Mouse (Mus musculus) hindbrain, postnatal 0 days (tissue): ENCODE measurements at regions not wholly inside any gene's neighbourhood (a gene's known extent, or its start where the extent isn't known, plus 50 kb on each side); places are given as distances from the start of the nearest gene placed in this dataset.
A peak's percentile ranks its signal among the peaks of the same experiment; 100 is the strongest.

Experiments
- ATAC-seq: fragments of 200-750 bp; cut with Nextera tagmentation; 2 replicates; pipeline ENCODE4 v1.8.0; 2017; ENCODE audit warnings: mild to moderate bottlenecking, moderate TSS enrichment, moderate library complexity
- DNase-seq: peaks from one replicate; pipeline ENCODE4 v3.0.0-alpha.2; 2015; ENCODE audit warnings: low spot score
- H3K27ac ChIP-seq: fragments of 300-500 bp; sonication (generic); 2 replicates; pipeline ENCODE4 v1.5.1; 2014; ENCODE audit warnings: mild to moderate bottlenecking
- H3K27me3 ChIP-seq: fragments of 300-500 bp; sonication (generic); 2 replicates; pipeline ENCODE4 v1.6.1; 2014; ENCODE audit warnings: low read length, mixed read lengths; ENCODE audit not compliant: insufficient read depth
- H3K36me3 ChIP-seq: fragments of 300-500 bp; sonication (generic); 2 replicates; pipeline ENCODE4 v1.6.1; 2014; ENCODE audit warnings: low read length, mixed read lengths; ENCODE audit not compliant: insufficient read depth
- H3K4me1 ChIP-seq: fragments of 300-500 bp; sonication (generic); 2 replicates; pipeline ENCODE4 v1.6.1; 2014; ENCODE audit warnings: antibody characterized with exemption, low read length, mixed read lengths; ENCODE audit not compliant: insufficient read depth
- H3K4me2 ChIP-seq: fragments of 300-500 bp; sonication (generic); 2 replicates; pipeline ENCODE4 v1.6.1; 2014; ENCODE audit warnings: low read depth, mild to moderate bottlenecking, low read length, moderate library complexity, mixed read lengths
- H3K4me3 ChIP-seq: fragments of 300-500 bp; sonication (generic); 2 replicates; pipeline ENCODE4 v1.5.1; 2014; ENCODE audit warnings: low read length
- H3K9ac ChIP-seq: fragments of 300-500 bp; sonication (generic); replicated peaks from 2 replicates; pipeline ENCODE4 v1.6.1; 2014; ENCODE audit warnings: mild to moderate bottlenecking, low read length, moderate library complexity, mixed read lengths
- H3K9me3 ChIP-seq: fragments of 300-500 bp; sonication (generic); 2 replicates; pipeline ENCODE4 v1.6.1; 2016; ENCODE audit warnings: low read length, mixed read lengths
- CTCF ChIP-seq: IDR thresholded peaks from 2 replicates; pipeline ENCODE4 v1.5.1; 2016; ENCODE audit warnings: antibody characterized with exemption, control low read depth, low read depth
- WGBS: fragments of 180-500 bp; shearing (Covaris S2); extraction: QIAGEN DNeasy Blood & Tissue Kit; methylation state at CpG from one replicate; pipeline ENCODE4 v1.1.7; 2014; 5-methylcytosine and 5-hydroxymethylcytosine counted together

DNA sequence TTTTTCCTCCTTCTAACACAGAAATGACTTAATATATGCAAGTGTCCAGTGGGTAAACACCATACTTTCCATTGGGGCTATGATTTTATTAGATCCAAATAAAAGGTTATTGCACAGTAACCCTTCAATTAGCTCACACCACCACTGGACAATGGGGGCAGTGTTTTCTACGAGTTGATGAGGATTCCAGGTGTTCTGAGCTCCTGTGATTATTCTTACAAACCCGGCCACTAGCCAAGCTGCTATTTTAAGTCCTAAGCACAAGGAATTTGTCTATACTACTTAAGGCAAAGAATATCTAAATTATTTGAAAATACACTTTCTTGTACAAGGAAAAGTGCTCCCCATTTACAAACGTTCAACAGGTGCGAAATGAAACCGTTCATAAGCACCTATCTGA lies 2379.9 kb upstream of the Gm7489 start:
- TF ChIP-seq CTCF: no peak
- no peaks in the 10 kb centered on the region for H3K36me3 ChIP-seq
- 89% methylated on average over 5 of the region's 5 CpGs for WGBS
- no peak overlapping the region for H3K9ac ChIP-seq
- H3K9me3 ChIP-seq: no peaks in the 10 kb centered on the region
- ATAC-seq (no peak), DNase-seq (no peak)
- H3K4me2 ChIP-seq: no peak overlapping the region
- H3K27me3 ChIP-seq: no peaks in the 10 kb centered on the region
- H3K27ac ChIP-seq: no peak overlapping the region
- no peaks in the 10 kb centered on the region for H3K4me1 ChIP-seq
- no peak overlapping the region for H3K4me3 ChIP-seq

DNA sequence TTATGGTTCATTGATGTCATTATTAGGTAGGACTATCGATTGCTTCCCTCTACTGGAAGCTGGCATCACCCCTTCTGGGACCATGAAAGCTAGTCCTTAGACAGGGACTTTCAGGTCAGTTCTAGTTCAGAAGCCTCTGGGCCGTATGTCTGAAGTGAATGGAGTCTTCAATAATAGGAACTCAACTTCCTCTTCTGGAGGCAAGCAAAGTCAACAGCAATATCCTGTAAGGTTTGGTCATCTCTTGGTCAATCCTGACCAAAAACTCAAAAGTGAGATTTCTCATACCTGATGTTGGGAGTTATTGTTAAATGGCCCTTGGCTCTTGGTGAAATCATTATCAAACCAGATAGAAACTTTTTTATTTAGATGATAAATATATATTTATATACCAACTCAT lies 2377.6 kb upstream of the Gm7489 start:
- TF ChIP-seq CTCF: no peak
- no peak for DNase-seq
- 87% methylated on average over 2 of the region's 2 CpGs for WGBS
- ATAC-seq: no peak
- H3K27me3 ChIP-seq: no peaks in the 10 kb centered on the region
- no peaks in the 10 kb centered on the region for H3K36me3 ChIP-seq
- no peaks in the 10 kb centered on the region for H3K4me1 ChIP-seq
- no peak overlapping the region for H3K9ac ChIP-seq
- H3K9me3 ChIP-seq: no peaks in the 10 kb centered on the region
- H3K27ac ChIP-seq: no peak overlapping the region
- no peak overlapping the region for H3K4me3 ChIP-seq
- H3K4me2 ChIP-seq: no peak overlapping the region

DNA sequence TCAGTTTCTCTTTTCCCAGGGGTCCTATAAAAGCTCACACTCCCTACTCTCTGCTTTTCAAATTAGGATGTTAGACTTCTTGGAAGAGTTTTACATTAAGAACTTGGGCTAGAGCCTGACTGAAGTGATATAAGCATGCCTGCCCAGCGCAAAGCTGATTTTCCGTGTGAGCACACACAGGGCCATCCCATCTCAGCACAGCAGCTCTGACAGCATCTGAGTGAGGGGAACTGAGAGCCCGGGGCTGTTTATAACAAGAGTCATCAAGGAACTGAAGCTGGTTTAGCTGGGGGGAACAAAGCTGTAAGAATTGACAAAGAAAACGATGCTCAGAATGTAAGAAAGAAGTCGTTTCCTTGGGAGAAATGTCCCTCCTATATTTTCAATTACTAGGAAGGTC lies 2373.4 kb upstream of the Gm7489 start:
- peak; percentile 7 for DNase-seq
- no peak for ATAC-seq

DNA sequence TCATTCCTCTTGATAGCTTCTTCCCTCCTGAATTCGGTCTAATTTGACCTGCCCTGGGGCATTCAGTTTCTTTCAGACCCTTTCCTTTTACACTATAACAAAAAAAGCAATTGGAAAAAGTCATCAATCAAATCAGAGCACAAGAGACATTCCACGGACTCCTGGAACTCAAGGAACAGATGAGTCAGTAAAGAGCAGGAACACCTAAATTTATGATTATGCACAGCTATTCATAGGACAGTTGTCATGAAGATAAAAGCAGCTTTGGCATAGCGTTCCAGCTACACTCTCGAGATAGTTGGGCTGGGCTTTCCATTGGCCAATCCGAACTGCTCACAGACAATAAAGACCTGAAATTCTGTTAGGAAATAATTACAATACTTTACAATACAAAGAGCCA lies 2348.4 kb upstream of the Gm7489 start:
- no peak for TF ChIP-seq CTCF
- no peaks in the 10 kb centered on the region for H3K36me3 ChIP-seq
- no peak overlapping the region for H3K9ac ChIP-seq
- WGBS: 36% methylated on average over 5 of the region's 5 CpGs
- DNase-seq (no peak), ATAC-seq (no peak)
- H3K4me2 ChIP-seq: no peak overlapping the region
- H3K27ac ChIP-seq: no peak overlapping the region
- no peaks in the 10 kb centered on the region for H3K4me1 ChIP-seq
- H3K9me3 ChIP-seq: no peaks in the 10 kb centered on the region
- H3K4me3 ChIP-seq: no peak overlapping the region
- no peaks in the 10 kb centered on the region for H3K27me3 ChIP-seq

More for the DNA sequence above, 2373.4 kb upstream of the Gm7489 start:
- Histone ChIP-seq H3K4me1 (no peaks in the 10 kb centered on the region), H3K36me3 (no peaks in the 10 kb centered on the region), H3K9ac (no peak overlapping the region), H3K4me2 (no peak overlapping the region), H3K9me3 (no peaks in the 10 kb centered on the region), H3K27me3 (no peaks in the 10 kb centered on the region), H3K27ac (no peak overlapping the region), H3K4me3 (no peak overlapping the region)
- no peak for TF ChIP-seq CTCF
- 35% methylated on average over 5 of the region's 5 CpGs for WGBS

DNA sequence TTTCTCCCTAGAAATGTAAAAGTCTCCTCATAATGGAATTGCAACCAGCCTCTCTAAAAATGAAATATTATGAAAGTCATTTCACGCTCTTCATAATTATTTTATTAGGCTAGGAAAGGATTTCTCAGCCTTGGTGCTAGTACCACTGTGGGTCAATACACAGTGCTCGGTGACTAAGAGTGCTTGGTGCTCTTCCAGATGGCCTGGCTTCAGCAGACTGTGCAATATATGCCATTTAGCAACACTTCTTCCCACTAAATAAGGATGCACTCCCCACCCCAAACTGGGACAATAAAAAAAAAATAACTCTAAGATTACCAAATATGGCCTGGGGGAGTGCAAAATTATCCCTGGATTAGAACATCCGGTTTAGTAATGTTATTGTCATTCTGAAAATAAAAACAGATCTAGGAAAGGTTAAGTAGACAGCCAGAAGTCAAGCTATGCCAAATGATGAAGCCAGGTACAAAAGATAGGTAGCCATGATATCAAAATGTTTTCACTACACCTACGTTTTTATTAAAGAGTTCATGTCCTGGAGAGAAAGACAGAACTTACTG lies 2333.4 kb upstream of the Gm7489 start:
- Histone ChIP-seq H3K36me3 (no peaks in the 10 kb centered on the region), H3K27me3 (no peaks in the 10 kb centered on the region), H3K4me2 (no peak overlapping the region), H3K27ac (no peak overlapping the region), H3K9ac (no peak overlapping the region), H3K4me3 (no peak overlapping the region), H3K4me1 (no peaks in the 10 kb centered on the region), H3K9me3 (no peaks in the 10 kb centered on the region)
- ATAC-seq (no peak), DNase-seq (no peak)
- TF ChIP-seq CTCF: no peak
- WGBS: 84% methylated on average over 4 of the region's 4 CpGs

DNA sequence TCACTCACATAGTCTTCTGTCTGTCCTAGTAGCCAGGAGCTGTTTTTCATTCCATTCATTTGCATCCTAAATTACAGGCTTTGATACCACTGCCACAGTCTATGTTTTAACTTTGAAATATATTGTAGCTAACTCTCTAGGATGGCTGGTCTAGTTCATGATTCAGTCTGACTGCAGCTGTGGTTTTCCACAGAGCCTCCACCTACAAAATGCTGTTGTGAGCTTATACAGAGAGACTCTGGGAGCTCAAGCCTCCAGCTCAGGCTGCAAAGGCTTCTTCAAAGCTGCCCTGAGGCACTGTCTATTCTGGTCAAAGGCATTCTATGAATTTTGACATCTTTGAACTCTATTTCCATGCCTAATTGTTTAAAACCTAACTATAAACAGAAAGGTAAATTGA lies 2326.5 kb upstream of the Gm7489 start:
- Histone ChIP-seq H3K9me3 (no peaks in the 10 kb centered on the region), H3K27ac (no peak overlapping the region), H3K27me3 (no peaks in the 10 kb centered on the region), H3K4me2 (no peak overlapping the region), H3K36me3 (no peaks in the 10 kb centered on the region), H3K9ac (no peak overlapping the region), H3K4me3 (no peak overlapping the region), H3K4me1 (no peaks in the 10 kb centered on the region)
- no peak for DNase-seq
- no peak for ATAC-seq
- TF ChIP-seq CTCF: no peak

DNA sequence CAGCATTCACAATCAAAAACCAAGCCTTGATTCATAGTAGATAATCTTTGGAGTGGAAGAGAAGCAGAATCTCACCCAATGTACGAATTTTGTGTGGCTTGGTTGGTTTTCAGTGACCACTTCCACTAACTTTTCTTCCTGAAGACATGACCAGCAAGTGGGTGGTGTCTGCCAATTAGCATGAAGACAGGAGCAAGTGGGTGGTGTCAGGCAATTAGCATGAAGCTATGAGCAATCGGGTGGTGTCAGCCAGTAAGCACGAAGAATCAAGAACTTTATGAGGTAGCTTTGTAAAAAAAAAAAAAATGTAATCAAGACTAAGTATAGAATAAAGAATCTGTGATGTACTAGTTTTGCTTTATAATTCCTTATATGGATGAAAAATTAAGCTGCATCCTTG lies 2319.2 kb upstream of the Gm7489 start:
- DNase-seq (no peak), ATAC-seq (no peak)
- H3K4me2 ChIP-seq: no peak overlapping the region
- H3K27ac ChIP-seq: no peak overlapping the region
- no peaks in the 10 kb centered on the region for H3K36me3 ChIP-seq
- H3K27me3 ChIP-seq: no peaks in the 10 kb centered on the region
- no peaks in the 10 kb centered on the region for H3K4me1 ChIP-seq
- no peak for TF ChIP-seq CTCF
- H3K4me3 ChIP-seq: no peak overlapping the region
- H3K9me3 ChIP-seq: no peaks in the 10 kb centered on the region
- H3K9ac ChIP-seq: no peak overlapping the region
- WGBS: 87% methylated on average over 3 of the region's 3 CpGs
